Mouse (Mus musculus) forebrain, embryonic 12.5 days (tissue): ENCODE data around the gene Pnkd. TPM values are rescaled to one million over a fixed set of nuclear protein-coding genes. Genes with fewer than 3 reads are reported as not detected.
A peak's percentile ranks its signal among the peaks of the same experiment; 100 is the strongest.
"Not testable (repeated sequence)": the region's sequence is repeated elsewhere in the genome, so short reads cannot be mapped to it uniquely, and the experiment has no call there.

Source experiments
- ATAC-seq: fragments of 200-750 bp; cut with Nextera tagmentation; 2 replicates; pipeline ENCODE4 v1.8.0; 2017; ENCODE audit warnings: moderate TSS enrichment; ENCODE audit not compliant: low FRiP score
- H3K27ac ChIP-seq: fragments of 300-500 bp; sonication (generic); 2 replicates; pipeline ENCODE4 v1.5.1; 2016; ENCODE audit warnings: mild to moderate bottlenecking
- H3K27me3 ChIP-seq: fragments of 300-500 bp; sonication (generic); 2 replicates; pipeline ENCODE4 v1.6.1; 2016; ENCODE audit warnings: mild to moderate bottlenecking
- H3K36me3 ChIP-seq: fragments of 300-500 bp; sonication (generic); replicated peaks from 2 replicates; pipeline ENCODE4 v1.6.1; 2016; ENCODE audit warnings: mild to moderate bottlenecking
- H3K4me1 ChIP-seq: fragments of 300-500 bp; sonication (generic); 2 replicates; pipeline ENCODE4 v1.6.1; 2016
- H3K4me2 ChIP-seq: fragments of 300-500 bp; sonication (generic); 2 replicates; pipeline ENCODE4 v1.6.1; 2016; ENCODE audit warnings: mild to moderate bottlenecking, moderate library complexity
- H3K4me3 ChIP-seq: fragments of 300-500 bp; sonication (generic); replicated peaks from 2 replicates; pipeline ENCODE4 v1.5.1; 2016; ENCODE audit warnings: mild to moderate bottlenecking
- H3K9ac ChIP-seq: fragments of 300-500 bp; sonication (generic); 2 replicates; pipeline ENCODE4 v1.6.1; 2016; ENCODE audit warnings: mild to moderate bottlenecking
- H3K9me3 ChIP-seq: fragments of 300-500 bp; sonication (generic); 2 replicates; pipeline ENCODE4 v1.6.1; 2016
- WGBS: fragments of 180-500 bp; shearing (Covaris S2); methylation state at CpG from one replicate; pipeline ENCODE4 v1.1.7; 2016; 5-methylcytosine and 5-hydroxymethylcytosine counted together
- polyA plus RNA-seq: library from polyadenylated mRNA; unstranded; fragments of >200 nt; fragmentation: Nextera tagmentation; extraction: Ambion mirVana; gene quantifications from 2 replicates; pipeline ENCODE4 v1.2.1, GENCODE M21; 2016

Gene Pnkd
- polyA plus RNA-seq, 1 experiment from 2014 or later: 87.5 TPM

- Histone ChIP-seq H3K27ac (no peak overlapping the region), H3K9me3 (no peaks in the 10 kb centered on the region), H3K4me3 (no peak overlapping the region), H3K27me3 (no peaks in the 10 kb centered on the region), H3K36me3 (no peaks in the 10 kb centered on the region), H3K4me2 (no peak overlapping the region), H3K4me1 (no peaks in the 10 kb centered on the region), H3K9ac (no peak overlapping the region)
- no peak for ATAC-seq
- WGBS: 91% methylated on average over 3 of the region's 3 CpGs
These were observed 36.7 kb downstream of the Pnkd start for GRCm38 (mm10) chr1:74321396-74321795.

- WGBS: 74% methylated on average over 2 of the region's 2 CpGs
- H3K27me3 ChIP-seq, H3K27ac ChIP-seq: not testable (repeated sequence)
These were observed 42.2 kb downstream of the Pnkd start for GRCm38 (mm10) chr1:74326916-74327315.

GRCm38 (mm10) chr1:74329899-74330431 is 45.2 kb downstream of the Pnkd start:
- Histone ChIP-seq H3K4me2 (no peak overlapping the region), H3K9ac (no peak overlapping the region), H3K27me3 (no peaks in the 10 kb centered on the region), H3K27ac (no peak overlapping the region), H3K9me3 (no peaks in the 10 kb centered on the region), H3K4me3 (no peak overlapping the region), H3K4me1 (peaks cover 21% of the 10 kb centered on the region), H3K36me3 (no peaks in the 10 kb centered on the region)
- no peak for ATAC-seq
- 76% methylated on average over 7 of the region's 7 CpGs for WGBS

More at GRCm38 (mm10) chr1:74326916-74327315, 42.2 kb downstream of the Pnkd start:
- H3K36me3 ChIP-seq, H3K9me3 ChIP-seq, H3K9ac ChIP-seq, H3K4me1 ChIP-seq, ATAC-seq, H3K4me2 ChIP-seq, H3K4me3 ChIP-seq: not testable (repeated sequence)

- H3K27ac ChIP-seq: peak overlapping the region; percentile 82
- H3K36me3 ChIP-seq: no peaks in the 10 kb centered on the region
- H3K4me1 ChIP-seq: peaks cover 27% of the 10 kb centered on the region
These were observed 46.4 kb downstream of the Pnkd start for GRCm38 (mm10) chr1:74331046-74331681.

DNA sequence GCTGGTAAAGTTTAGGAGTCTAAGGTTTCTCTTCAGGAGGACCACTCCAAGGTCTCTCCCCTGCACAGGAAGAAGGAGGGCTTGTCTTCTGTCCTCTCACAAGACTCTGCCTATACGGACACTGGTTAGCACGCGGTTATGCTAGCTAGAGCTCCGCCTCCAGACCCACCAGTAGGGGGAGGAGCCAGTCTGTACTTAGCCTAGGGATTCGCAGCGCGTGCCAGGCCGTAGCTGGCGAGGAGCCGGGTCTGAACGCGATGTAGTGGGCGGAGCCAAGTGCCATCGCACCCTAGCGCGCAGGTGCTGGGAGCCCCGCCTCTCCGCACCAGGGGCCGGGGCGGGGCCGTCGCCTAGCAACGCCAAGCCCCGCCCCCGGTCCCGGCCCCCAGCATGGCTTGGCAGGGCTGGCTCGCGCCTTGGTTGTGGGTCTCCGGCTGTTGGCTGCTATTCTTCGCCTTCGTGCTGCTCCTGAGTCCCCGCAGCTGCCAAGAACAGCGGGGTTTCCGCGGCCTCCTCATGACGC is 47.6 kb downstream of the Pnkd start:
- Histone ChIP-seq H3K9me3 (no peaks in the 10 kb centered on the region), H3K27ac (peak overlapping the region; percentile 82), H3K4me3 (peak overlapping the region; percentile 50), H3K9ac (peak overlapping the region; percentile 64), H3K36me3 (no peaks in the 10 kb centered on the region), H3K4me1 (peaks cover 27% of the 10 kb centered on the region), H3K4me2 (peak overlapping the region; percentile 83), H3K27me3 (no peaks in the 10 kb centered on the region)
- WGBS: under 1% methylated on average over 36 of the region's 36 CpGs
- peak; percentile 96 for ATAC-seq

More at GRCm38 (mm10) chr1:74331046-74331681, 46.4 kb downstream of the Pnkd start:
- WGBS: 92% methylated on average over 4 of the region's 4 CpGs
- no peaks in the 10 kb centered on the region for H3K27me3 ChIP-seq
- ATAC-seq: no peak
- no peaks in the 10 kb centered on the region for H3K9me3 ChIP-seq
- H3K4me3 ChIP-seq: no peak overlapping the region
- no peak overlapping the region for H3K4me2 ChIP-seq
- H3K9ac ChIP-seq: no peak overlapping the region

DNA sequence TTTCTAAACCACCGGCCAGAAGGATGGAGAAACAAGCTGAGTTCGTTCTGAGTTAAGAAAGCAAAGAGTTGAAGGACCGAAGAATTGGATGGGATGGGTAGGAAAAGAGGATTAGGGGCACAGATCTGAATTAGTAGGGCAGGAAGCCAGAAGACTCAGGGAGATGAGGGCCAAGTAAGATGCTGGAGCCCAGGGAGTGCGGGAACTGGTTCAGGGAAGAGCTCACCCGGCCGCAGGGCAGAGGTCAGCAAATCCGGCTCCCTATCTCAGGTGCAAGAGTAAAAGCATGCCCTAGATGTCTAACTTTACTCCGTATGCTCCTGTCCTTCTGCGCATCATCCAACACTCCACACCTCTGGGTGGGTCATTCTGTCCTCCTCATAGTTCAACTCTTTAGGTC is 48.2 kb downstream of the Pnkd start:
- Histone ChIP-seq H3K9me3 (no peaks in the 10 kb centered on the region), H3K27ac (peak overlapping the region; percentile 82), H3K36me3 (no peaks in the 10 kb centered on the region), H3K27me3 (no peaks in the 10 kb centered on the region), H3K4me1 (peaks cover 27% of the 10 kb centered on the region), H3K4me2 (peak overlapping the region; percentile 83), H3K4me3 (peak overlapping the region; percentile 50), H3K9ac (peak overlapping the region; percentile 64)
- WGBS: 3% methylated on average over 9 of the region's 9 CpGs
- no peak for ATAC-seq

DNA sequence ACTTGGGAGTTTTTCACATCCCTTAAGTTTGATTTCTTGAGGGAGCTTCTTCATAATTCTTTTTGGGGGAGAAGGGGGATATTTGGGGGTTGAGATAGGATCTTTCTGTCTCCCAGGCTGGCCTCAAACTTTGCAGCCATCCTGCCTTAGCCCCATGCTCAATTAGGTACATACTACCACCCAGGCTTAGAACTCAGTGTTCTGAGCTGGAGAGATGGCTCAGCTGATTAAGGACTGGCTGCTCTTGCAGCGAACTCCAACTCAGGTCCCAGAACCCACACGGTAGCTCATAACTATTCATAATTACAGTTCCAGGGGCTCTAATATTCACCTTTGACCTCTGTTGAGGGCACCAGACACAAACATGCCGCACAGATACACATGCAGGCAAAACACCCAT is 49.9 kb downstream of the Pnkd start:
- ATAC-seq: no peak
- H3K9me3 ChIP-seq: no peaks in the 10 kb centered on the region
- H3K9ac ChIP-seq: no peak overlapping the region
- 90% methylated on average over 3 of the region's 3 CpGs for WGBS
- no peaks in the 10 kb centered on the region for H3K36me3 ChIP-seq
- H3K27me3 ChIP-seq: no peaks in the 10 kb centered on the region
- H3K4me2 ChIP-seq: no peak overlapping the region
- no peak overlapping the region for H3K4me3 ChIP-seq
- no peak overlapping the region for H3K27ac ChIP-seq
- H3K4me1 ChIP-seq: peaks cover 27% of the 10 kb centered on the region

DNA sequence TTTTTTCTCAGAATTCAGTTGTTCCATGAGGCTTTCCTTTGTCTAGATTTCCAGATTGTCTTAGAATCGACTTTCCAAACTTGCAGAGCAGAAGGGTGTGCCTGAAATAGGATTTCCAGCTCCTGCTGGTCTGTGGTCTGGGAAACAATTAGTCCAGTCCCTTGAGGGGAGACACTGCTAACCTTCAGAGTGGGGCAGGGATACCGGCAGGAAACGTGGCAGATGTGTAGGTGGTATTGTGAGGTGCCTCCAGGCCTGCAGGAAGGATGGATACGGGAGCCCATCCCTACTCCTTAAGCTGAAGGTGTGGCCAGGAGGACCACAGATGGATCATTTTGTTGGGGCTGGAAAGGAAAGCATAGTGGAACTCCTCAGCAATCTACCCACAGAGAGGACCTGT is 50.3 kb downstream of the Pnkd start:
- H3K4me1 ChIP-seq: peaks cover 27% of the 10 kb centered on the region
- H3K27ac ChIP-seq: no peak overlapping the region
- no peaks in the 10 kb centered on the region for H3K36me3 ChIP-seq
- WGBS: 62% methylated on average over 4 of the region's 4 CpGs
- H3K27me3 ChIP-seq: no peaks in the 10 kb centered on the region
- H3K4me2 ChIP-seq: no peak overlapping the region
- H3K9ac ChIP-seq: no peak overlapping the region
- no peak for ATAC-seq
- no peak overlapping the region for H3K4me3 ChIP-seq
- H3K9me3 ChIP-seq: no peaks in the 10 kb centered on the region

GRCm38 (mm10) chr1:74335436-74336170 is 50.9 kb downstream of the Pnkd start:
- no peak for ATAC-seq
- 74% methylated on average over 6 of the region's 6 CpGs for WGBS

GRCm38 (mm10) chr1:74337241-74337771 is 52.6 kb downstream of the Pnkd start:
- no peak overlapping the region for H3K9ac ChIP-seq
- H3K4me3 ChIP-seq: no peak overlapping the region
- H3K27me3 ChIP-seq: no peaks in the 10 kb centered on the region
- 79% methylated on average over 3 of the region's 3 CpGs for WGBS
- H3K9me3 ChIP-seq: no peaks in the 10 kb centered on the region
- no peak overlapping the region for H3K4me2 ChIP-seq
- ATAC-seq: no peak
- peaks cover 22% of the 10 kb centered on the region for H3K4me1 ChIP-seq
- H3K27ac ChIP-seq: no peak overlapping the region
- no peaks in the 10 kb centered on the region; the same call in 1 of the 2 replicates for H3K36me3 ChIP-seq

More at GRCm38 (mm10) chr1:74335436-74336170, 50.9 kb downstream of the Pnkd start:
- Histone ChIP-seq H3K9ac (no peak overlapping the region), H3K27me3 (no peaks in the 10 kb centered on the region), H3K4me2 (no peak overlapping the region), H3K27ac (no peak overlapping the region), H3K4me3 (no peak overlapping the region), H3K4me1 (peaks cover 27% of the 10 kb centered on the region), H3K9me3 (no peaks in the 10 kb centered on the region), H3K36me3 (no peaks in the 10 kb centered on the region; the same call in 1 of the 2 replicates)

- H3K4me3 ChIP-seq: no peak overlapping the region
- H3K27me3 ChIP-seq: no peaks in the 10 kb centered on the region
- no peaks in the 10 kb centered on the region for H3K9me3 ChIP-seq
- H3K4me1 ChIP-seq: peaks cover 19% of the 10 kb centered on the region
- no peak for ATAC-seq
- WGBS: 83% methylated on average over 5 of the region's 5 CpGs
- no peak overlapping the region for H3K27ac ChIP-seq
- H3K4me2 ChIP-seq: no peak overlapping the region
- no peaks in the 10 kb centered on the region; the same call in 1 of the 2 replicates for H3K36me3 ChIP-seq
- H3K9ac ChIP-seq: no peak overlapping the region
These were observed 53.3 kb downstream of the Pnkd start for GRCm38 (mm10) chr1:74338013-74338412.

DNA sequence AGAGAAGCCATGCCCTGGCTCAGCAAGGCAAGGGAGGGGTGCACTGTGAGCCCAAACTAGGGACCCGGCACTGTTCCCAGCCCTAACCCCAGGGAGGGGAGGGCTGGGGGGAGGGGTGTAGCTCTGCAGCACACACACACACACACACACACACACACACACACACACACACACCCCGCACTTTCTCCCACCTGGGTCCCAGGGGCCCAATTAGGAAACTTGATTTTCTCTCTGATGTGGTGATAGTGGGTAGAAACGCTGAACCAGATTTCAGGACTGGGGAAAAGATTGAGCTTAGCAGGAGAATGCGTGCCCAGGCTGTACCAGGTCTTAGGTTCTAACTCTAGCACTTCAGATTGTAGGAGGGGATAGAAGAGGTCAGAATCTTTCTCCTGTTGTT is 53.9 kb downstream of the Pnkd start:
- 82% methylated on average over 4 of the region's 4 CpGs for WGBS
- no peaks in the 10 kb centered on the region for H3K27me3 ChIP-seq

More for the DNA sequence above, 53.9 kb downstream of the Pnkd start:
- Histone ChIP-seq H3K36me3 (no peaks in the 10 kb centered on the region; the same call in 1 of the 2 replicates), H3K4me1 (peaks cover 18% of the 10 kb centered on the region), H3K9ac (no peak overlapping the region), H3K27ac (no peak overlapping the region), H3K4me2 (no peak overlapping the region), H3K4me3 (no peak overlapping the region), H3K9me3 (no peaks in the 10 kb centered on the region)
- no peak for ATAC-seq
